In genomic region chr17:56761991-56762410, GRCm38 (mm10) we compare ENCODE assay signal across 7 mouse cellular contexts. TPM values are rescaled to one million over a fixed set of nuclear protein-coding genes. Genes with fewer than 3 reads are reported as not detected.
DNase-seq lines count a peak whose midpoint lies in the region; ATAC-seq and TF ChIP-seq lines count a peak whose summit lies in the region.

No protein-coding gene starts in this region.

- no peak for TF ChIP-seq CTCF in small intestine, adult 2 months (IDR thresholded peaks at IDR 0.05; ENCODE audit: extremely low read depth, insufficient read length, insufficient replicate concordance, low read depth, low read length)

- peak overlapping the region; percentile 54 for H3K9ac ChIP-seq in intestine, embryonic 15.5 days
- peak overlapping the region; percentile 62 for H3K9ac ChIP-seq in midbrain, embryonic 11.5 days (ENCODE audit: low read length)

- peak; percentile 73 for DNase-seq in adrenal gland, adult 8-10 months
- DNase-seq in embryo, embryonic 10.5 days (ENCODE audit: low spot score): peak; percentile 93
- DNase-seq in gastrocnemius, postnatal 25 days: peak; percentile 86
- DNase-seq in left cerebral cortex, postnatal 4 days: peak; percentile 92
- peak; percentile 99 for DNase-seq in midbrain, embryonic 11.5 days (ENCODE audit: low spot score, missing footprints)

- peak overlapping the region; percentile 86 for H3K27ac ChIP-seq in intestine, embryonic 15.5 days
- H3K27ac ChIP-seq in midbrain, embryonic 11.5 days (ENCODE audit: low read depth, low read length): peak overlapping the region; percentile 93
- H3K27ac ChIP-seq in small intestine, adult 2 months (ENCODE audit: insufficient read depth, low read depth, low read length): peak overlapping the region; percentile 65

- intact Hi-C loops in left cerebral cortex, postnatal 4 days (cut with DNase I): no loop called here

- peak overlapping the region; percentile 84 for H3K4me2 ChIP-seq in intestine, embryonic 15.5 days (replicated peaks)
- peak overlapping the region; percentile 67 for H3K4me2 ChIP-seq in midbrain, embryonic 11.5 days

- peak overlapping the region; percentile 46 for H3K4me3 ChIP-seq in intestine, embryonic 15.5 days (replicated peaks)
- H3K4me3 ChIP-seq in midbrain, embryonic 11.5 days (ENCODE audit: low read depth, low read length): peak overlapping the region; percentile 45
- H3K4me3 ChIP-seq in small intestine, adult 2 months (ENCODE audit: low read depth, low read length): peak overlapping the region; percentile 83

- peak; percentile 48 for ATAC-seq in intestine, embryonic 15.5 days
- ATAC-seq in midbrain, embryonic 11.5 days (ENCODE audit: low FRiP score): peak; percentile 56

- 0% methylated on average over 28 of the region's 28 CpGs for WGBS in intestine, embryonic 15.5 days
- WGBS in midbrain, embryonic 11.5 days: 0% methylated on average over 24 of the region's 28 CpGs
- 0% methylated on average over 28 of the region's 28 CpGs for WGBS in small intestine, adult 2 months

- peaks cover 3% of the 10 kb centered on the region; the same call in 1 of the 2 replicates for H3K27me3 ChIP-seq in intestine, embryonic 15.5 days (replicated peaks)
- peaks cover 8% of the 10 kb centered on the region for H3K27me3 ChIP-seq in midbrain, embryonic 11.5 days (ENCODE audit: control insufficient read depth, insufficient read depth, low read length)
- H3K27me3 ChIP-seq in small intestine, adult 2 months (ENCODE audit: control insufficient read depth, insufficient read depth, low read length): no peaks in the 10 kb centered on the region

- peaks cover 41% of the 10 kb centered on the region for H3K4me1 ChIP-seq in intestine, embryonic 15.5 days (replicated peaks)
- H3K4me1 ChIP-seq in midbrain, embryonic 11.5 days (ENCODE audit: control insufficient read depth, insufficient read depth, low read length): peaks cover 29% of the 10 kb centered on the region
- peaks cover 22% of the 10 kb centered on the region for H3K4me1 ChIP-seq in small intestine, adult 2 months (ENCODE audit: control insufficient read depth, insufficient read depth, insufficient read length, low read length)

- no peak; the same call in 1 of the 2 replicates for TF ChIP-seq POLR2A in small intestine, adult 2 months (IDR thresholded peaks at IDR 0.05; ENCODE audit: low read depth, low read length)

- H3K9me3 ChIP-seq in intestine, embryonic 15.5 days: no peaks in the 10 kb centered on the region
- no peaks in the 10 kb centered on the region for H3K9me3 ChIP-seq in midbrain, embryonic 11.5 days (ENCODE audit: control insufficient read depth, low read length)

- peaks cover 4% of the 10 kb centered on the region; the same call in 1 of the 2 replicates for H3K36me3 ChIP-seq in intestine, embryonic 15.5 days
- H3K36me3 ChIP-seq in midbrain, embryonic 11.5 days (ENCODE audit: control insufficient read depth, insufficient read depth, low read length): peaks cover 2% of the 10 kb centered on the region; the same call in 1 of the 2 replicates
- H3K36me3 ChIP-seq in small intestine, adult 2 months (ENCODE audit: control insufficient read depth, insufficient read depth, low read length): peaks cover 3% of the 10 kb centered on the region; the same call in 1 of the 2 replicates

RNA-seq across cellular contexts. Expression of gene Dus3l, which starts 2.6 kb away (rescaled TPM):
- 10 to 100 TPM; 37.4 to 58.6 (median 47.0) TPM for total RNA-seq in adrenal gland, adult 8-10 months (2022)
- total RNA-seq in gastrocnemius, postnatal 25 days (2021): 10 to 100 TPM; 12.4 to 14.5 TPM
- polyA plus RNA-seq in intestine, embryonic 15.5 days (2015; fragmentation: Nextera tagmentation; extraction: Ambion mirVana): 38.7 and 42.8 TPM in 2 replicates
- 10 to 100 TPM; 80.0 to 90.4 TPM for total RNA-seq in left cerebral cortex, postnatal 4 days (2021)
- 31.5 and 34.6 TPM in 2 replicates for polyA plus RNA-seq in midbrain, embryonic 11.5 days (2014; fragmentation: Nextera tagmentation; extraction: Ambion mirVana)
- polyA plus RNA-seq in small intestine, adult 2 months (2012; rRNA removed): 32.1 and 55.6 TPM in 2 replicates

RNA-seq across cellular contexts. Expression of gene Nrtn, which starts 4.7 kb away (rescaled TPM):
- total RNA-seq in adrenal gland, adult 8-10 months (2022): 1 to 10 TPM; 3.6 to 5.6 (median 4.9) TPM
- 1 to 10 TPM; 1.9 to 3.1 TPM for total RNA-seq in gastrocnemius, postnatal 25 days (2021)
- 9.9 and 10.7 TPM in 2 replicates for polyA plus RNA-seq in intestine, embryonic 15.5 days (2015; fragmentation: Nextera tagmentation; extraction: Ambion mirVana)
- total RNA-seq in left cerebral cortex, postnatal 4 days (2021): 1 to 10 TPM; 1.2 to 1.3 TPM
- 7.4 and 9.1 TPM in 2 replicates for polyA plus RNA-seq in midbrain, embryonic 11.5 days (2014; fragmentation: Nextera tagmentation; extraction: Ambion mirVana)
- 34.9 and 36.8 TPM in 2 replicates for polyA plus RNA-seq in small intestine, adult 2 months (2012; rRNA removed)

RNA-seq across cellular contexts. Expression of gene Prr22, which starts 8.0 kb away (rescaled TPM):
- total RNA-seq in adrenal gland, adult 8-10 months (2022): 1 to 10 TPM in 1 of 4 experiments, under 1 TPM in 3; 0.28 to 1.4 (median 0.53) TPM
- total RNA-seq in gastrocnemius, postnatal 25 days (2021): under 1 TPM in 1 of 2 experiments, not detected in 1; 0.33 TPM
- 1.2 and 1.6 TPM in 2 replicates for polyA plus RNA-seq in intestine, embryonic 15.5 days (2015; fragmentation: Nextera tagmentation; extraction: Ambion mirVana)
- total RNA-seq in left cerebral cortex, postnatal 4 days (2021): 1 to 10 TPM; 1.2 TPM
- polyA plus RNA-seq in midbrain, embryonic 11.5 days (2014; fragmentation: Nextera tagmentation; extraction: Ambion mirVana): 0.54 and 1.0 TPM in 2 replicates
- 2.0 and 3.7 TPM in 2 replicates for polyA plus RNA-seq in small intestine, adult 2 months (2012; rRNA removed)

RNA-seq across cellular contexts. Expression of gene Vmac, which starts 44.2 kb away (rescaled TPM):
- total RNA-seq in adrenal gland, adult 8-10 months (2022): 10 to 100 TPM; 31.6 to 47.2 (median 41.6) TPM
- 1 to 10 TPM; 3.3 to 3.5 TPM for total RNA-seq in gastrocnemius, postnatal 25 days (2021)
- 14.3 and 15.2 TPM in 2 replicates for polyA plus RNA-seq in intestine, embryonic 15.5 days (2015; fragmentation: Nextera tagmentation; extraction: Ambion mirVana)
- 10 to 100 TPM; 10.8 to 12.6 TPM for total RNA-seq in left cerebral cortex, postnatal 4 days (2021)
- polyA plus RNA-seq in midbrain, embryonic 11.5 days (2014; fragmentation: Nextera tagmentation; extraction: Ambion mirVana): 13.1 and 15.0 TPM in 2 replicates
- 13.2 and 18.0 TPM in 2 replicates for polyA plus RNA-seq in small intestine, adult 2 months (2012; rRNA removed)

RNA-seq across cellular contexts. Expression of gene Ndufa11, which starts 44.4 kb away (rescaled TPM):
- total RNA-seq in adrenal gland, adult 8-10 months (2022): 100 to 1,000 TPM; 176 to 281 (median 205) TPM
- total RNA-seq in gastrocnemius, postnatal 25 days (2021): 100 to 1,000 TPM; 459 to 461 TPM
- 471 and 522 TPM in 2 replicates for polyA plus RNA-seq in intestine, embryonic 15.5 days (2015; fragmentation: Nextera tagmentation; extraction: Ambion mirVana)
- 100 to 1,000 TPM; 187 to 194 TPM for total RNA-seq in left cerebral cortex, postnatal 4 days (2021)
- 323 and 337 TPM in 2 replicates for polyA plus RNA-seq in midbrain, embryonic 11.5 days (2014; fragmentation: Nextera tagmentation; extraction: Ambion mirVana)
- 662 and 1,009 TPM in 2 replicates for polyA plus RNA-seq in small intestine, adult 2 months (2012; rRNA removed)

Comparison
In these comparisons a context has a peak if more than half of its experiments do, and no peak if none do; other contexts are left out.
1. Peak in every context shown above with its lines: DNase-seq, ATAC-seq, H3K4me3 ChIP-seq and H3K27ac ChIP-seq.